Mouse (Mus musculus) heart, postnatal 0 days (tissue): ENCODE results near the gene Rps19.

Source experiments
- CTCF ChIP-seq: IDR thresholded peaks from 2 replicates; pipeline ENCODE4 v1.5.1; 2016; ENCODE audit warnings: antibody characterized with exemption, control low read depth, low read depth
- EP300 ChIP-seq: IDR thresholded peaks from 2 replicates; pipeline ENCODE4 v1.6.1; 2016; ENCODE audit warnings: antibody characterized with exemption, low read depth

DNA sequence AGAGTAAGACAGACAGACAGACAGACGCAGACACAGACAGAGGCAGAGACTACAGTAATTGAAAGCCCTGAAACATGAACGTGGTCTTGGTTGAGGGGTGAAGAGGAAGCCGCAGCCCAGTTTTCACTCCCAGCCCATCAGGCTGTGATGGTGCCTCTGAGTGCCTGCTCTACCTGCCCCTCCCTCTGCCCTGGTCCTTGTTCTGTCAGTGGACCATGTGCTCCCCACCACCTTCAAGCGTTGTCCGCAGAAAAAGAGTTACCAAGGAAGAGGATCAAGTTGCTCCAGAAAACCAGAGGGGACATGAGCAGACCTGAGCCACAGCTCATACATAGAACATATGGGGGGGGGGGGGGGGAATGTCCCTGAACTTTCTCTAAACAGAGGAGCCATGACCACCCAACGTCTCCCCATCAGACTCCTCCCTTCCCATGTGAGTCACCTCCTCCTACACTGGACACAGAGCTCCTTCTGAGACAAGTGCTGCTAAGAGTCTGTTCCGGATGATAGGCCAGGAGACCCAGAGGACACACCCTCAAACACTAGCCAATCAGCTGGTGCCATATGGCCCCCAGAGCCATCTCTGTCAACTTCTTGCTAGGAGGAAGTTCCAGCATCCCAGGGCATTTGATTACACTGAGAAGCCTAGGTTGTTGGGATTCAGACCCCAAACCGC, 31.5 kb upstream of the Rps19 start:
- TF ChIP-seq CTCF (no peak), EP300 (no peak)
